ENCODE assay signal across 15 mouse cellular contexts in genomic region chr7:119731262-119731661, GRCm38 (mm10). TPM values are rescaled to one million over a fixed set of nuclear protein-coding genes. Genes with fewer than 3 reads are reported as not detected.
DNase-seq lines count a peak whose midpoint lies in the region; ATAC-seq and TF ChIP-seq lines count a peak whose summit lies in the region.
"Not testable (repeated sequence)": the region's sequence is repeated elsewhere in the genome, so short reads cannot be mapped to it uniquely, and the experiment has no call there.
"Had no signal": no experiment of that assay in that cellular context is flagged by ENCODE, and none has a peak within 500 bp of the region (broad histone marks: within the 10 kb centered on the region; RNA-seq: fewer than 3 reads in every experiment).

No protein-coding gene starts in this region.

- peak; percentile 32 to 47 (median 40) for TF ChIP-seq CTCF in MEL (IDR thresholded peaks at IDR 0.05 in 2 of 3, conservative IDR thresholded peaks at IDR 0.05 in 1 of 3; ENCODE audit: control insufficient read depth in 1 of 3, insufficient read depth in 1 of 3, low read depth in 2 of 3, low read length in 3 of 3, poor library complexity in 1 of 3, severe bottlenecking in 1 of 3)
- peak; percentile 15; the same call in 1 of the 2 replicates for TF ChIP-seq CTCF in gastrocnemius, adult 2 months (IDR thresholded peaks at IDR 0.05)
- peak; percentile 44 for TF ChIP-seq CTCF in lung, embryonic 14.5 days (IDR thresholded peaks at IDR 0.05; ENCODE audit: low read depth)

- intact Hi-C loops in gastrocnemius, adult 2 months (cut with DNase I), result not testable (repeated sequence)

- peak; percentile 55 for TF ChIP-seq RAD21 in MEL (IDR thresholded peaks at IDR 0.05; ENCODE audit: low read depth, low read length)

- not testable (repeated sequence) for H3K79me2 ChIP-seq in MEL (ENCODE audit: control insufficient read depth, insufficient read depth, low read length, poor library complexity)

- H3K27me3 ChIP-seq in MEL (ENCODE audit: control insufficient read depth in 1 of 2, insufficient read depth in 2 of 2, low read length in 2 of 2); lung, embryonic 14.5 days (ENCODE audit: insufficient read depth, low read length): not testable (repeated sequence)

- H3K9ac ChIP-seq in MEL (ENCODE audit: control insufficient read depth, low read depth, low read length, poor library complexity, severe bottlenecking); lung, embryonic 14.5 days: not testable (repeated sequence)

- not testable (repeated sequence) for H3K36me3 ChIP-seq in MEL (ENCODE audit: control insufficient read depth in 1 of 2, insufficient read depth in 2 of 2, low read length in 2 of 2); lung, embryonic 14.5 days (ENCODE audit: insufficient read depth)

- H3K27ac ChIP-seq in MEL (ENCODE audit: control insufficient read depth, low read depth, low read length); gastrocnemius, adult 2 months; lung, embryonic 14.5 days (ENCODE audit: low read depth): not testable (repeated sequence)

- not testable (repeated sequence) for ATAC-seq in lung, embryonic 14.5 days (ENCODE audit: insufficient read depth)

- not testable (repeated sequence) for H3K9me3 ChIP-seq in MEL (replicated peaks; ENCODE audit: insufficient read depth, low read length); lung, embryonic 14.5 days (ENCODE audit: low read depth, low read length)

- not testable (repeated sequence) for TF ChIP-seq POLR2A in MEL (IDR thresholded peaks at IDR 0.05; ENCODE audit: control insufficient read depth in 1 of 2, insufficient read depth in 1 of 2, low read depth in 1 of 2, low read length in 2 of 2, poor library complexity in 1 of 2)

- H3K4me3 ChIP-seq in MEL (ENCODE audit: control insufficient read depth in 1 of 2, insufficient read depth in 1 of 2, low read depth in 2 of 2, low read length in 2 of 2); gastrocnemius, adult 2 months; lung, embryonic 14.5 days (ENCODE audit: low read depth, low read length): not testable (repeated sequence)

- not testable (repeated sequence) for H3K4me2 ChIP-seq in lung, embryonic 14.5 days

- not testable (repeated sequence) for TF ChIP-seq EP300 in MEL (IDR thresholded peaks at IDR 0.05; ENCODE audit: low read depth in 1 of 2, low read length in 2 of 2)

- DNase-seq in MEL (ENCODE audit: low read depth, low spot score), result peak; percentile 45
- peak; percentile 6 for DNase-seq in adrenal gland, postnatal 25 days
- DNase-seq in embryo, embryonic 10 days (ENCODE audit: low spot score), result peak; percentile 13
- DNase-seq in gastrocnemius, adult 2 months, result not testable (repeated sequence)
- peak; percentile 25 for DNase-seq in kidney, postnatal 10 days
- peak; percentile 53 for DNase-seq in lung, embryonic 14.5 days
- DNase-seq in retina, postnatal 1 day, result peak; percentile 32

- 79% methylated on average over 4 of the region's 4 CpGs for WGBS in lung, embryonic 14.5 days

- H3K4me1 ChIP-seq in MEL (ENCODE audit: control insufficient read depth in 1 of 2, insufficient read depth in 2 of 2, low read length in 2 of 2); lung, embryonic 14.5 days (ENCODE audit: insufficient read depth): not testable (repeated sequence)

TF ChIP-seq in MEL, 35 proteins besides CTCF, POLR2A, EP300 and RAD21:
- TF ChIP-seq SMC3 (IDR thresholded peaks at IDR 0.05; ENCODE audit: low read depth, low read length) (peak; percentile 30), ZC3H11A (IDR thresholded peaks at IDR 0.05; ENCODE audit: low read depth, low read length) (0 out of 2 replicates have a peak, but pooled peaks have one; percentile 23)

RNA-seq across cellular contexts. Expression of gene Thumpd1, which starts 10.7 kb away (rescaled TPM):
- 56.7 and 67.5 TPM in 2 replicates for total RNA-seq in MEL (2012; rRNA removed)
- polyA plus RNA-seq in MEL (2012; ENCODE audit: insufficient read depth in 1 of 2, insufficient read length in 2 of 2, low read depth in 1 of 2, low replicate concordance in 2 of 2, missing spikeins in 1 of 2), result 10 to 100 TPM in 1 of 2 experiments, not detected in 1; 56.4 TPM
- total RNA-seq in adrenal gland, postnatal 25 days (2021), result 31.1 and 35.9 TPM in 2 replicates
- total RNA-seq in gastrocnemius, adult 2 months (2021), result 10 to 100 TPM; 18.3 to 18.4 TPM
- polyA plus RNA-seq in lung, embryonic 14.5 days (2014; fragmentation: Nextera tagmentation; extraction: Ambion mirVana), result 86.8 and 90.6 TPM in 2 replicates

RNA-seq across cellular contexts. Expression of gene Acsm3, which starts 29.5 kb away (rescaled TPM):
- total RNA-seq in MEL (2012; rRNA removed), result 0.08 TPM in 1 of 2 replicates, not detected in the other
- polyA plus RNA-seq in MEL (2012; ENCODE audit: insufficient read depth in 1 of 2, insufficient read length in 2 of 2, low read depth in 1 of 2, low replicate concordance in 2 of 2, missing spikeins in 1 of 2), result under 1 TPM in 1 of 2 experiments, not detected in 1; 0.54 TPM
- 38.2 and 46.5 TPM in 2 replicates for total RNA-seq in adrenal gland, postnatal 25 days (2021)
- total RNA-seq in gastrocnemius, adult 2 months (2021), result under 1 TPM; 0.31 to 0.66 TPM
- 0.17 and 0.31 TPM in 2 replicates for polyA plus RNA-seq in lung, embryonic 14.5 days (2014; fragmentation: Nextera tagmentation; extraction: Ambion mirVana)
- total RNA-seq: granulocyte monocyte progenitor cell, adult 5-6 weeks; layer of hippocampus, adult 8-10 months had no signal

RNA-seq across cellular contexts. Expression of gene Acsm4, which starts 41.4 kb away (rescaled TPM):
- not detected in 2 replicates for total RNA-seq in MEL (2012; rRNA removed)
- not detected for polyA plus RNA-seq in MEL (2012; ENCODE audit: insufficient read depth in 1 of 2, insufficient read length in 2 of 2, low read depth in 1 of 2, low replicate concordance in 2 of 2, missing spikeins in 1 of 2)
- total RNA-seq in adrenal gland, postnatal 25 days (2021), result not detected in 2 replicates
- total RNA-seq in gastrocnemius, adult 2 months (2021), result not detected
- not detected in 2 replicates for polyA plus RNA-seq in lung, embryonic 14.5 days (2014; fragmentation: Nextera tagmentation; extraction: Ambion mirVana)
- total RNA-seq: adrenal gland, adult 8-10 months; granulocyte monocyte progenitor cell, adult 5-6 weeks; layer of hippocampus, adult 8-10 months had no signal
- polyA plus RNA-seq: cerebellum, adult 2 months; heart, embryonic 15.5 days; hindbrain, embryonic 12.5 days; limb, embryonic 15.5 days; midbrain, embryonic 12.5 days had no signal

Comparison
In these comparisons a context has a peak if more than half of its experiments do, and no peak if none do; other contexts are left out.
1. RNA of gene Acsm3, which starts 29.5 kb away (total RNA-seq): 38.2 to 46.5 TPM in adrenal gland, postnatal 25 days; 0.31 to 0.66 TPM in gastrocnemius, adult 2 months and 0.08 TPM in MEL; every median in the first group is over 10 times any median in the second.
2. Peak in every context shown above with its lines, with median percentiles within 50 percentile points of each other: CTCF ChIP-seq.